Mouse (Mus musculus): Measurements from ENCODE around the gene Fam129a.

Gene Fam129a

DNA sequence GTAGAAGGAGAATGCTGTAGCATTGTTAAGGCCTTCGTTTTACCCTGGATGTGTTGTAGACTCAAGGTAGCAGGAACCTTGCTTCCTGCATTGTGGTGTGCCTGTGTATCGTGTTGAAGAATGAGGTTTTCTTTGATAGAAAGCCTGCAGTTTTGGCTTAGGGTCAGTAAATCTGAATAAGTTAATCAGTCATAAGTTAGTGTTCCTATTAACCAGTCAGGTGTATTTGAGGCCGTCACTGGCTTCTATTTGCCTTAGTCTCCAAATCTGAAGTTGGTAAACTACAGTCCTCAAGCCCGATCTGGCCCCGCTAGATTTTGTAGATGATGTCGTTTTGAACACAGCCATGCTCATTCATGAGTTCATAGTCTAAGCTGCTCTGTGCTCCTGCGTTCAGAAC, 125.8 kb downstream of the Fam129a start:
- DNase-seq (ENCODE audit: low spot score in 2 of 2): no peak

DNA sequence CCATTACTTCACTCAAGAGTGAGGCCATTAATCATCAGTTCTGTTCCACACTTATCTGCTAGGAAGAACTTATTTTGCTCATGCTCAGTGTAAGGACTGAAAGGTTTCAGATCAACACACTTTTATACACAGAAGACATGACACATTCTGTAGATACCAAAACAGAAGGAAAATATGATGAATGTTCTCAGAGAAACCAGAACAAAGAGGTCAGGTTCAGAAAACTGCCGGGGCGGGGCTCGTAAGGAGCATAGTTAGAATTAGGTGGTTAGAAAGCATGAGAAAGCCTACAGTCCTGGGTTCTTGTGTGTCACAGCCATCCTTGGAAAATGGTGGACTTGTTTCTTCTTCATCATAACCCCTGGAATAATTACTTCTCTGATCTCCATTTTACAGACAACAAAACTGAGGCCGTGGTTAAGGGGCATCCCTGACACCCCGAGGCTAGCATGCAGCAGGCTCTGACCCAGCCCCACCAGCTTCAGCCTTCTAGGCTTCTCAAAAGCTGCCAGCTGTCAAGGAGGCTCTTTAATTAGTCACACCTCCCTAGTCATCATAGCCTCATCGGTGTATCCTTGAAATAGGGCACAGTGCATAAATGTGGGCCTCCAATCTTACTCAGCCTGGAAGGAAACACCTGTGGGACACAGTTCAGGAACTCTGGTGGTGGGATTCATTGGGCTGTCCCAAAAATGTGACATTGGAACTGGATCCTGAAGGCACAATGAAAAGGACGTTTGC, 127.1 kb downstream of the Fam129a start:
- no peak for DNase-seq (ENCODE audit: low spot score in 2 of 2)

DNA sequence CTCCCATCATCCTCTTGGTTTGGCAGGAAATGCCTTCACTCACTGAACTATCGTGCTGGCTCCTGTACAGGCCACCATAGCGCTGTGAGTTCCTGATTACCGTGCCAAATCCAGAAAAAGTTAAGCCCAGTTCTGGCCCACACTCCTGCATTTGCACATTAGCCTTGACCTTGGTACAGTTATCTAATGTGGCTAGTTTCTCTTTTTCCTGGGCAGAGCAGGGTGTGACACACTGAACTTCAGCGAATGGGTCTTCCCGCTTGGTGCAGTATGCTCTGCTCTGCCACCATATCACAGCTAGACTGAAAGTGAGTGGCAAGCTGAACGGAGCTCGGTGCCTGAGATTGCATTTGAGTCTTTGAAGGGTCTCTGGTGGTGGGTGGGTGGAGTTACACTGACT, 128.4 kb downstream of the Fam129a start:
- DNase-seq (ENCODE audit: low spot score in 2 of 2): no peak

DNA sequence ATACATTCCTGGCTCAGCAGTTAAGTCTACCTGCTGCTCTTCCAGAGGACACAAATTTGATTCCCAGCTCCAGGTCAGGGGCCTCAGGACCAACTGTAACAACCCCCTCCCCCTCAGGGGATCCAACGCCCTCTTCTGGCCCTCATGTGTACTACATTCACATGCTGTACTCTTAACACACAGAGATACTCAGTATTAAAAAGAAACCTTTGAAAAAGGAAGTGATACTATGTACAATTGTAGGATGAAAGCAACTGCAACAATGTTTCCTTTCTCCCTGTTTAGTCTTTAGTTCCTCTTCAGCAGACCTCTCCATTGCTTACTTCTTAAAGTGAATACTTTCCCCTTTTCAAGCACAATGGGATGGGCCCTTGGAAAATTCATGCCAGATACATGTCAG, 131.8 kb downstream of the Fam129a start:
- DNase-seq (ENCODE audit: low spot score in 2 of 2): no peak

DNA sequence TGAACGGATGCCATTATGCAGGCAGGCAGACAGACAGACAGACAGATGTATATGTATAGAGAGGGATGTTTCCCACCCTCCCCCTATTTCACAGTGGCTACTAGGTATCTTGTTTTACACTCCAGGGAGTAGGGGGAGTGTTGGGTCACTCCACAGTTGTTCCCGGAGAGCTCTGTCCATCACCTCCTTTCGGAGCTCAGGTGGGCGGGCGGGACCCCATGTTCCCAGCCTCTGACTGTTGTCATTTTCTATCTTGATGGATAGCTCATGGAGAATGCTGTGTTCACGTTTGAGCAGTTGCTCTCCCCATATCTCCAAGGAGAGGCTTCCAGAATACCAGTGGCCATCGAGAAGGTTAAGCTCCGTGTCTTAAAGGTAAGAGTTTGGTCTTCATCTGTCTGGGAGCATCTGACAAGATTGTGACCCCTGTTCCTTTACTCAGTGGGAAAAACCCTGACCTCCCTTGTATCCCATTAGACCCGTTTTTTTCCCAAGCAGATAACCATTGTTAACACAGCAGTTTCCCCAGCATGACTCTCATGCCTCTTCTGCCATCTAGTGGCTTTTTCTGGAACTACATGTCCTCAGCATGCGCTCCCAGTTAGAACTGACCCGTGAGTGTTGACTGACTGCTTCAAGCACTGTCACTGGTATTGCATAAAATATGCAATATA, 134.9 kb downstream of the Fam129a start:
- peak; percentile 41 to 74 for DNase-seq (ENCODE audit: low spot score in 2 of 2)

DNA sequence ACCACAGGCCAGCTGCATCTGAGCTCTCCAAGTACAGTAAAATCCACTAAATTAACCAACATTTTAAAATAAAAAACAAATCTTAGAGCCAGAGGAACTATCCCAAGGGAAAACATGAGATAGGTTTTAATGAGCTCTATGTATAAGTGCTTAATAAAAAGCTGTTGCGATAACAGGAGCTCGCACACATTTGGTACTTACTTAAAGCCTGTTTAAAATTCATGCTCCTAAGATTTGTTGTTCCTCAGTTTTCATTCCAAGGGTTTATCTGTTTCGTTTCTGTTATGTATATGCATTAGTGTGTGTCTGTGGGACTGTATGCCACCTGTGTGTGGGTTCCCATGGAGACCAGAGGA, 135.4 kb downstream of the Fam129a start:
- DNase-seq (ENCODE audit: low spot score in 2 of 2): no peak

DNA sequence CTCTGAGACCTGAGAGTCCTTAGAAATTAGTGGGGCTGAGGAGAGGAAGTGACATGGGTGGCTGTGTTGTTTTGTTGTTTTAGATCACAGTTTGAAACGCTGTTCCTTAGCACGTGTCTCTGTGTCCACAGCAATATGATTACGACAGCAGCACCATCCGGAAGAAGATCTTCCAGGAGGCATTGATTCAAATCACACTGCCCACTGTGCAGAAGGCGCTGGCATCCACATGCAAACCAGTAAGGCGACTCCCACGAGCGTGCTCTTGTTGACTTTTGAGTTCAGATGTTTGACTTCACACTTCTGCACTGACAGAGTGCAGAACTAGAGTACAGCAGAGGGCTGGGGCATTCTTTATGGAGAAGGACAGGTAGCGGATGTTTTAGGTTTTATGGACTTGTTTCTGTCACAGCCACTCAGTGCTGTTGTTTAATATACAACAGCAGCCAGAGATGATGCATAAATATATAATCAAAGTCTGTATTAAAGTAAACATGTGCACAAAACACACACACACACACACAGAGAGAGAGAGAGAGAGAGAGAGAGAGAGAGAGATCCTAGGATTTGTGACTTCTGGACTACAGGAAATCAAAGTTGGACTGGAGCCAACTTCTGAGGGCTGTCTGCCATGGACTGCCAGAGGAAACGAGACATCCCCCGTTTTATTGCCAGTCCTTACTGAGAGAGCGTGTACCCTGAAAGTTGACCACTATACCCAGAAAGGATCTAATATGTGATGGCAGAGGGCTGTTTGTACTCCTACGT, 138.2 kb downstream of the Fam129a start:
- no peak for DNase-seq (ENCODE audit: low spot score in 2 of 2)

DNA sequence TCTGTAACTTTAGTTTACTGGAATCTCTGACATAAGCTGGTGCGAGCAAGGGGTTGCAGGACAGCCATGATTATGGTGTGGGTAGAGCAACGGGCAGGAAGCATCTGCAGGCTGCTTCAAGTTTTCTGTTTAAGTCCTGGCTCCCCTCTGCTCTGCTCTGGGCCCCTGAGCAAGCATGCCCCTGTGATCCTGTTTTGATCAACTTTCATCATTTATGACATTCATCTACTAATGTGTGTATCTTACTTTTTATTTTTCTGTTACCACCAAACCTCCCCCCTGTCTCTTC, 138.7 kb downstream of the Fam129a start:
- DNase-seq (ENCODE audit: low spot score in 2 of 2): no peak

DNA sequence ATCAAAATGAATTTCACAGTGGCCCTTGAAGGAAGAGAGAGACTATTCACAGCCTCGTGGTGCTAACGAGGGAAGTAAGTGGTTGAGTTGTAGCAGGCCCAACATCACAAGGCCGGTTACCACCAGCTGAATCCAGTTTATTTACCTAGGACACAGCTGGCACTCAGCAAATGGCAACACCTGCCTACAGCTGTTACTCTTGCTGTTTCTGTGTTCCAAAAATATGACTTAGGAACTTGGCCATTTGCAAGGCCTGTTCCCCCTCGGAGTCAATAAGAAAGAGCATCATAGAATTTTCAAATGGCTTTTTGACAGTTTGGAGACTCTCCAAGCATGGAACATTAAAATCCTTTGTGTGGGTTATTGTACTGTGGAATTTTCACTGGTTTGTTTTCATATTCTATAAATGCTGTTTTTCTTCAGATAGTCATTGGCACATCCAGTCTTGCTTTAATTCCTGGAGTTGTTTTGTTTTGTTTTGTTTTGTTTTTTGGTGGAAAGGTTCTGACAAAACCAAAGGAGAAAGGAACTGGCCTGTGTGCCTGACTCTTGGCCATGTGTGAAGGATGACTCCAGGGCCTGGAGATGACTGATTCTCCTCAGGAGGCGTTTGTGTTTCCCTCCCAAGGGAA, 139.6 kb downstream of the Fam129a start:
- DNase-seq (ENCODE audit: low spot score in 2 of 2): no peak

DNA sequence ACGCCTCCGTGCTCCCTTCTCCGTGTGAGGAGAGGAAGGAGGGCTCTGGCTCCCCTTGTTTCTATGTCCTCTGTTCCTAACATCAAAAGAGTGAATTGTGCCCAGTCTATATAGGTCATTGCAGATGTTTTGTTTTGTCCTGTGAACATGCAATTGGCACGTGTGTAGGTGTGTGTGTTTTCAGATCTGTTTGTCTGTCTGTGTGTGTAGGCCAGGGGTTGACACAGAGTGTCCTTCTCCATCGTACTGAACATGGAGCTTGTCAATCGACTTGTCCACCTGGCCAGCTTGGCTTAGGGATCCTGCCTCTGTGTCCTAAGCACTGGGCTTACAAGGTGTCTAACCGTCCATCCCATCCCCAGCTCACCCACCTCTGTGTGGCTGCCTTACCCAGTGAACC, 140.1 kb downstream of the Fam129a start:
- no peak for DNase-seq (ENCODE audit: low spot score in 2 of 2)

DNA sequence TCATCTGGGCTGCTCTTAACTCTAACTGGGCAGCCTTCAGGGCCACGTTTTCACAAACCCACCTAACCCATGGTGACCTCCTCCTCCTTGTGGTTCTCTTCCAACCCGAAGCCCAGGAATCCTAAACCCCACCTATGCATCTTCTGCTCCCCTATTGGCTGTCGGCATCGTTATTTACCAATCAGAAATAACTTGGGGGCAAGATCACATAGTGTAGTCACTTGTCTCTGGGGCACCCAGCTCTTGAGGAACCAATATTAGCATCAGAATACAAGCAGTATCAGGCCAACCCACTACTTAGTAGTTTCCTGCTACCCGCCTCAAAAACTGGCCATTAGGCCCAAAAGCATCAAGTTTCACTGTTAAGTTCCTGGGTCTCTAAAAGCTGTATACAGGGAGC, 141.7 kb downstream of the Fam129a start:
- no peak for DNase-seq (ENCODE audit: low spot score in 2 of 2)

DNA sequence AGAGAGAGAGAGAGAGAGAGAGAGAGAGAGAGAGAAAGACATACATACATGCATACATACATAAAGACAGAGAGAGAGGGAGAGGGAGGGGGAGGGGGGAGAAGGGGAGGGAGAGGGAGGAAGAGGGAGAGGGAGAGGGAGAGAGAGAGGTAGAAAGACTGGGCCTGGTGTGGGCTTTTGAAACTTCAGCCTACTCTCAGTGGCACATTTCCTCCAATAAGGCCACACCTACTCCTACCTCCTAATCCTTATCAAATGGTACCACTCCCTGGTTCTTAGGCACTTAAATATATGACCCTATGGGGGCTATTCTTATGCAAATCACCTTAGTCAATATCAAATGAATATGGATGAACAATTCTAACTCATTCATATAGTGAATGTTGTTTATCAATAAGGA, 142.6 kb downstream of the Fam129a start:
- DNase-seq (ENCODE audit: low spot score in 2 of 2): no peak

DNA sequence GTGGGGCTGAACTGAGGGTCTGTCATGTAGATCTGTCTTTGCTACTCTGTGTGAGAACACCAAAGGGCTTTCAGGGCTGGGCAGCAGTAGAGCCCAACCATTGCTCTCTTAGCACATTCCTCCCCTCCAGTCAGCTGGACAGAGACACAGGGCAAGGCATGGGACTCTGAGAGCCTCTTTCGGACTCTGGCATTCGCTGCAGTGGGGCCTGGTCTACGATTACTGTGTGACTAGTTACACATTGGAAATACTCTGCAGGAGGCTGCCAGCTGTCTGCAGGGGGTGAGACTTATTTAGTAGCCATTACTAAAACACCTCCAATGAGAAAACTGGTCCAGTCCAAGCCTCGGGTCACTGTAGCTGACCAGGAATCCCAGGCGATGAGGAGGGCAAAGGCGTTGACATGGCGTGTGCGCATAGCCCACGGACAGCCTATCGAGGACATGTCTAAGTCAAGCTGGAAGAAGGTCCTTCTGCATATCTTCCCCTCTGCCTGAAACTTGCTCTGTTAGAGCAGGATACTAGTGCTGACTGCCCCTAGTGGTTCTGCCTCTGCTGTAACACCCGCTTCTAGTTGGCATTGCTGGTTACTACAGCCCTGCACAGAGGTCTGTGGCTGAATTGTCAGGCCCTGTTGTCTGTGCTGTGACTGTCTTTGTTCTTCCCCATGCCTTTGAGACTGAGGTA, 145.2 kb downstream of the Fam129a start:
- no peak for DNase-seq (ENCODE audit: low spot score in 2 of 2)

DNA sequence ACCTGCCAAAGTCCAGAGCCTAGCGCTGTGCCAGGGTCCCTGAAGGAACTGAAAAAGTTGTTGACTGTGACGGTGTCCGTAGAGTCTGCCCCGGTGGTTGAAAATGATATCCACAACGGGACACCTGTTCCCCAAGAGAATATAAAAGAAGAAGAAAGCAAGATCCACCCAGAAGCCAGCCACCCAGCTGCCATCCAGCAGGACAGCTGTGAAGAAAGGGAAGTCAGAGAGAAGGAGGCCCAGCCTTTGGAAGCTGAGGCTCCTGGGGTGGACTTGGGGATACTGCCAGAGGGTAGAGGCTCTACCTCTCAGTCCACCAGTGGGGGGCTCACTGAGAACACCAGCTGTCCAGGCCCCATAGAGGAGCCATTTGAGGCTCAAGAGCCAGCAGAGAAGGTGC, 146.6 kb downstream of the Fam129a start:
- no peak for DNase-seq (ENCODE audit: low spot score in 2 of 2)

DNA sequence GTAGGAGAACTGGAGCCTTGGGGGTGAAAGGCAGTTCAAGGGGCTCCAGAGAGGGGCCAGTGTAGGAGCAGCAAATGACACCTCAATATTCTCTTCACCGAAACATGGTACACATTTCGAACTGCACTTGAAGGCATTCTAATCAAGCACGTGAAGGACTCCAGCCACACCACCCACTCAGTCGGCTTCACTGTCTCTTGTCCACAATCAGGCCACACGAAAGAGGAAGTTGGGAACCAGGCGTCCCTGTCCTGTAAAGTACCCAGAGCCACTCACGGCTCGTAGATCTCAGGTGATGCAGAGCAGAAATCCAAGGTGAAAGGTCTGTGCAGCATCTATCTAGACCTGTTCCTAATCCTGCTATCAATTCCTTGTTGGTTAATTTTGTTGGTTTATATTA, 147.6 kb downstream of the Fam129a start:
- no peak for DNase-seq (ENCODE audit: low spot score in 2 of 2)

DNA sequence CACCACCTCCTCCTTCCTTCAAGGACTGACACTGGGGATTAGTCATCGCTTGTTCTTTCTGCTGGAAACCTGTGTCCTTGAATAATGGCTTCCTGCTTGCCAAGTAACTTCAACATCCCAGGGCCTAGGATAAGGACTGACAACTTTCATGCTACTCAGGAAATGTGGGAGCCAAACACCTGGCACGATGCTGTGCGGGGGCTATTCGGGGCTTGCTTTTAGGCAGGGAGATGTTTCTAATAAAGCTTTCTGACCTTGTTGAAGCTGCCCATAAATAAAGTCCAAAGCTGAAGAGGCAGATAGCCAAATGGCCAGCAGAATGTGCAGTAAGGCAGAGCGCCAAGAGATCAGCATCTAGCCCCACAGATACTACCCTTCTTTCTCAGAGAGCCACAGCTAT, 148.9 kb downstream of the Fam129a start:
- DNase-seq (ENCODE audit: low spot score in 2 of 2): no peak

DNA sequence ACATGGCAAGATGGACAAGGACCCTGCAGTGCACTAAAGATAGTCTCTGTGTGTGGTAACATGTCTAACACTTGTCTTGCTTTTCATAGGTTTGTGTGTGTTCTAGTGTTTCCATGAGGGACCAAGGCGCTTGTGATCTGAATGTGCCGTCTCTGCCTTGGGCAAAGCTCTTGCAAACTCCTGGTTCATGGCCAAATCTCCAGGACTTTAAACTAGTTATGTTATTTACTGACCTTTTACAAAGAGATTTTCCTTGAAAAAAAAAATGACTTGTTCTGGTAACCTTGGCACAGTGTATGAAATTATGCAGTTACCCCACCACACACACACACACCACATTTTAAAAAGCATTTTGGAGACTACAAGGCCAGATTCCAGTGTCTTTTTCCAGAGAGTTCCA, 149.6 kb downstream of the Fam129a start:
- DNase-seq (ENCODE audit: low spot score in 2 of 2): no peak

DNA sequence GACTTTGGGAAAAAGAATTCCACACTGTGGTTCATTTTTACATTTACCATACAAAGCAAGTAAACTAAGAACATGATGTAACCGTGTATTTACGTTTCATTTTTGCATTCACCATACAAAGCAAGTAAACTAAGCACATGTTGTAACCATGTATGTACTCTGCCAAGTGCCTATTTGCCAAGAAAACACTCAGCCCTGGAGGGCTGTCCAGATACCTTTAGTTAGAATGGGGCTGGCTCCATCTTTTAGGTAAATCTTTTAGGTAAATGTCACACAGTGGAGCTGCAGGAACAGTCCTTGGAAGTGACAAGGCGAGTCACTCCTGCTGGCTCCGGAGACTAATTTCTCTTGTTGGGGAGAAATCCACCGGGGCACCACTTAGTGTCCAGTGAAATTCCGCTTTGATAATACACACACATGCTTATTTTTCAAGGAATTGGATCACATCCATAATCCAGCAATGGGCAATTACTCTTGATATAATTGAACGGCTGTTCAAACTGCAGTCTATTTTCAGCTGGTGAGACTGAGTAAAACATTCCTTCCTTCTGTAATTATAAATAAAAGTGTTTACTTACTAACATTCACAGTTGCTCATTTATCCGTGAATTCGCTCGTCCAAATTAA, 150.5 kb downstream of the Fam129a start:
- no peak for DNase-seq (ENCODE audit: low spot score in 2 of 2)

DNA sequence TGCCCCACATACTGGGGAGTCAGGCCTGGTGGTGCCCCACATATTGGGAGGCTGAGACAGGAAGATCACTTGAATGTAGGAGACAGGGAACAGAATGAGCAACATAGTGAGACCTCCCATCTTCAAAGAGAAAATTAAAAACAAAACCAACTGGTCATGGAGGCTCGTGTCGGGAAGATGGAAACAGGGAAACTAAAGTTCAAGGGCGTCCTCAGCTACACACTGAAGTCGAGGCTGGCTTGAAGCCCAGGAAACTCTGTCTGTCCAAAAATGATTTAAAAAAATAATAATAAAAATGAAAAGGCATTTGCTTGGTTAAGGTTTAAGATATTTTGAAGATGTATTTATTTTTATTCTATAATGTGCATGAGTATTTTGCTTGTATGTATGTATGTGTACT, 152.8 kb downstream of the Fam129a start:
- no peak for DNase-seq (ENCODE audit: low spot score in 2 of 2)

DNA sequence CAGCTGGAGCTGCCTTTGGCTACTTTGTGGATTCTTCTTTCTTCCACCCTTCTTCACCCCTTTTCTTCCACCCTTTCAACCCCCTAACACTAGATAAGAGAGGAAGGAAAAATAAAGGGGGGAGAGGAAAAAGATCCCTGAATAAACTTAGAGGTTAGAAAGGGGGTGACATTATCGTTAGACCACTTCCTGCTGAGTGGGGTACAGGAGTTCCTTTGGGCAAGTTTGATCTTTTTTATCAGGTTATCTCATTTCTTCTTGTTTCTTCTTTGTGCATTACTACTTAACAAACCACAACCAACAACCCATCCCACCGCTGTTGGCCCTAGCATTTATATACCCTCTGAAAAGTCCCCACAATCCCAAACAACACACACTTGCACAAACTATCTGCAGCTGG, 154.6 kb downstream of the Fam129a start:
- DNase-seq (ENCODE audit: low spot score in 2 of 2): no peak

DNA sequence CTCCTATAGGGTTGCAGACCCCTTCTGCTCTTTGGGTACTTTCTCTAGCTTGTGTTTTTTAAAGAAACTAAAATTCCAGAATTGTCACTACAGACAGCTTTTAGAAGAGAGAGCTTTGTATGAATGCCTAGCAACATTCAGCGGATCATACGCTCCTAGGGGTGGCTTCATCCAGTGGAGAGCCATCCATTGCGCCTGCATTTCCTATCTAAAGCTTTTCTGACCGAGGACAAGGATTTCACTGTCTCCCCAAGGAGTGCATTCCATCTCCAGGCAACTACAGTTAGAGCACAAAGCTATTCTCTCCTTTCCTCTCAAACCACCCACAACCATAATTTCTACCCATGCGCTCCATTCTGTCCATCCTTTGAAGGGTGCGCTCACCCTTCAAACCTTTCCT, 155.4 kb downstream of the Fam129a start:
- DNase-seq (ENCODE audit: low spot score in 2 of 2): no peak

DNA sequence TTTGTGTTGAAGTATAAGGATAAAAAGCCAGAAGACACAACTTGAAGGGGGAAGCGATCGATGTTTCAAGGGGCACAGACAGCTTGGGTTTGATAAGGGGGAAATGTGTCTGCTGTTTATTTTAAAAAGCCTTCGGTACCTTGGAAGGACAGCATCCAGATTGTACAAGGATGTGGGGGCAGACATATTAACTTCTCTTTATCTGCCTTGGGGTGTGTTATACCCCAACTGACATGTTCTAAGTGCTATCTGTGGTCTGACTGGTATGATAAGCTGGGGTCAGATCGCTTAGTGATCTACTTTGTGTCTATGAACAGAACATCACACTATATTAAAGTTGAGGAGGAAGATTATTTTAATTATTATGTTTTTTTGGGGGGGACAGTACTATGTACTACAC, 157.2 kb downstream of the Fam129a start:
- no peak for DNase-seq (ENCODE audit: low spot score in 2 of 2)

Measured in spleen, postnatal 14 days (tissue).